Mouse (Mus musculus): ENCODE measurements at regions not wholly inside any gene's neighbourhood (a gene's known extent, or its start where the extent isn't known, plus 50 kb on each side); places are given as distances from the start of the nearest gene placed in this dataset.
"Not testable (repeated sequence)": the region's sequence is repeated elsewhere in the genome, so short reads cannot be mapped to it uniquely, and the experiment has no call there.

GRCm38 (mm10) chr7:75384506-75384911 lies 70.8 kb upstream of the Akap13 start:
- WGBS: 75% methylated on average over 8 of the region's 8 CpGs
- Histone ChIP-seq H3K36me3 (no peaks in the 10 kb centered on the region), H3K4me3 (no peak overlapping the region), H3K27me3 (no peaks in the 10 kb centered on the region), H3K4me2 (no peak overlapping the region), H3K4me1 (replicated peaks) (no peaks in the 10 kb centered on the region), H3K9me3 (no peaks in the 10 kb centered on the region), H3K27ac (replicated peaks) (no peak overlapping the region), H3K9ac (no peak overlapping the region)
- no peak for ATAC-seq (ENCODE audit: low FRiP score, low read depth)

DNA sequence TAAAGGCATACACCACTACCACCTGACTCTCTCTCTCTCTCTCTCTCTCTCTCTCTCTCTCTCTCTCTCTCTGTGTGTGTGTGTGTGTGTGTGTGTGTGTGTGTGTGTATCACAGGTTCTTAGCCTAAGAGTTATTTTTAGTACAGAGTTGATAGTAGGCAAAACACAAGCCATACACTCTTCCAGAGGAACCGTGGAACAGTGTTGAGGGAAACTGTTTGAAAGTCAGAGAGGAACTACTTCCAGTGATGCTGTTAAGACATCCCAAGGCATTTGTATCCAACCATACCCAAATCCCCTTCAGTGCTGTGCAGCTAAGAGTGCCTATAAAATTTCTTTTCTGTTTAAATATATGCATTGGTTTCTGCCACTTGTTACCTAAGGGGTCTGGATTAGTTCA lies 68.3 kb upstream of the Akap13 start:
- no peaks in the 10 kb centered on the region for H3K36me3 ChIP-seq
- H3K4me3 ChIP-seq: no peak overlapping the region
- no peaks in the 10 kb centered on the region for H3K27me3 ChIP-seq
- H3K4me2 ChIP-seq: no peak overlapping the region
- no peaks in the 10 kb centered on the region for H3K9me3 ChIP-seq
- WGBS: 76% methylated on average over 1 of the region's 1 CpGs
- ATAC-seq (ENCODE audit: low FRiP score, low read depth): no peak
- H3K27ac ChIP-seq (replicated peaks): no peak overlapping the region
- no peaks in the 10 kb centered on the region for H3K4me1 ChIP-seq (replicated peaks)
- no peak overlapping the region for H3K9ac ChIP-seq

GRCm38 (mm10) chr7:75387821-75388431 lies 67.4 kb upstream of the Akap13 start:
- Histone ChIP-seq H3K36me3 (no peaks in the 10 kb centered on the region), H3K4me2 (no peak overlapping the region), H3K27me3 (no peaks in the 10 kb centered on the region), H3K9ac (no peak overlapping the region), H3K4me1 (replicated peaks) (no peaks in the 10 kb centered on the region), H3K27ac (replicated peaks) (no peak overlapping the region), H3K4me3 (no peak overlapping the region), H3K9me3 (no peaks in the 10 kb centered on the region)
- 80% methylated on average over 6 of the region's 6 CpGs for WGBS
- no peak for ATAC-seq (ENCODE audit: low FRiP score, low read depth)

DNA sequence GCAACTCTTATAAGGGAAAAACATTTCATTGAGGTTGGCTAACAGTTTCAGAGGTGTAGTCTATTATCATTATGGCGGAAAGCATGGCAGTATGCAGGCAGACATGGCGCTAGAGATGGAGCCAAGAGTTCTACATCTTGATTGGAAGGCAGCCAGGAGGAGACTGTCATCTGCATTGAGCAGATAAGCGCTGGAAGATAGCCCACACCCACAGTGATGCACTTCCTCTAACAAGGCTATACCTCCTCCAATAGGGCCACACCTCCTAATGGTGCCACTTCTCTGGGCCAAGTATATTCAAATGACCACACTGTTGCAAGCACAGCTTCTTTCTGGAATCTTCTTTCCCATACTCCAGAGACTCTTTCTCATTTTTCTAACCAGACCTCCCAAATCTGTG lies 65.2 kb upstream of the Akap13 start:
- H3K4me3 ChIP-seq: no peak overlapping the region
- ATAC-seq (ENCODE audit: low FRiP score, low read depth): no peak
- 98% methylated on average over 3 of the region's 3 CpGs for WGBS
- H3K9me3 ChIP-seq: no peaks in the 10 kb centered on the region
- H3K4me1 ChIP-seq (replicated peaks): no peaks in the 10 kb centered on the region
- H3K9ac ChIP-seq: no peak overlapping the region
- no peaks in the 10 kb centered on the region for H3K36me3 ChIP-seq
- H3K27me3 ChIP-seq: no peaks in the 10 kb centered on the region
- no peak overlapping the region for H3K27ac ChIP-seq (replicated peaks)
- H3K4me2 ChIP-seq: no peak overlapping the region

GRCm38 (mm10) chr7:75392783-75393182 lies 62.6 kb upstream of the Akap13 start:
- 85% methylated on average over 3 of the region's 3 CpGs for WGBS
- H3K27ac ChIP-seq (replicated peaks): no peak overlapping the region
- ATAC-seq (ENCODE audit: low FRiP score, low read depth): no peak
- no peaks in the 10 kb centered on the region for H3K27me3 ChIP-seq
- H3K4me1 ChIP-seq (replicated peaks): no peaks in the 10 kb centered on the region
- H3K9me3 ChIP-seq: no peaks in the 10 kb centered on the region
- no peak overlapping the region for H3K4me2 ChIP-seq
- H3K9ac ChIP-seq: no peak overlapping the region
- no peak overlapping the region for H3K4me3 ChIP-seq
- no peaks in the 10 kb centered on the region for H3K36me3 ChIP-seq

DNA sequence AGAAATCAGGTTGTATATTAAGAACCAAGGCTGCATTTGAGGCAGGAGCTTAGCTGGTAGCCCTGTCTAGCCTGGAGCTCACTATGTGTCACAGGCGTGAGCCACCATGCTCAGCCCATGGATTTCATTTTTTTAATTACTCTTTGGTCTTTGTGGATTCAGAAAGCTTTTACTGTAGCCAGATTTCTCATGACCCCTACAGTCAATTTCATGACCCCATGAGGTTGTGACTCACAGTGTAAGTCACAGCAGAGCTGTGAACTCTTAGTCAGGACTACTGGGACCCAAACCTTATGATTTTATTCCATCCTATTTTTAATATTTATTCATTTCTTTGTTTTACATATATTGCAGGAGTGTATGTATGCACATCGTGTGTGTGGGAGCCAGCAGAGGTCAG lies 61.9 kb upstream of the Akap13 start:
- no peak for ATAC-seq (ENCODE audit: low FRiP score, low read depth)
- H3K9ac ChIP-seq: no peak overlapping the region
- H3K4me1 ChIP-seq (replicated peaks): no peaks in the 10 kb centered on the region
- no peak overlapping the region for H3K4me3 ChIP-seq
- H3K36me3 ChIP-seq: no peaks in the 10 kb centered on the region
- no peak overlapping the region for H3K27ac ChIP-seq (replicated peaks)
- H3K9me3 ChIP-seq: no peaks in the 10 kb centered on the region
- no peaks in the 10 kb centered on the region for H3K27me3 ChIP-seq
- WGBS: 89% methylated on average over 2 of the region's 2 CpGs
- no peak overlapping the region for H3K4me2 ChIP-seq

DNA sequence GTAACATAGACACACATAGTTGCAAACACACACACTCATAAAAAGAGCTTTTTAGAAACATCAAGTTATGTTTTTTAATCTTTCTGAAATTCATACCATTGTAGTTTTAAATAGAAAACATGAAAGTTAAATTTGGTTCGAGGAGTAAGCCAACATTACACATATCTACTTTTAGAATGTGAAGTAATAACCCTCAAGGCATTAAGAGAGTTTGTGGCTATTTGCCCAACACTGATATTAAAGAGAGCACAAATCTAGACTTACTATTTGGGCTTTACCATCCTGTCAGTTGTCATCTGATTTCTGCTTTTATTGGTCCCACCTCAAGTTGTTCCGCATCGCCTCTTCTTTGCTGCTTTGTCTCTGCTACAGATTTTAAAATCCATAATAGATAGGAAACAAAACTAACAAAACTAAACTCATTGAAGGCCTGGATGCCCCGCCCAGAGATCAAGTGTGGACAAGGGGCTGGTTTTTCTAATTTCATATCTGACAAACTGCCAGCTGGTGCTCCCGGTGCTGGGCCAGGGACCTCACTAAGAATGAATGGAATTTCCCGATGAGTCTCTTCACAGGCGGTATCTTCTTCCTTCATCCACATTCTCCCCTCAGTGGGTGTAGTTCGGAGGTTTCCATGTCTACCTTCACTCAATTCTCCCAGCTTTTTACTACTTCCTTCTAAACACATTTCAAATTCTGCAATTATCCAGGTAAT lies 60.3 kb upstream of the Akap13 start:
- ATAC-seq (ENCODE audit: low FRiP score, low read depth): no peak
- H3K4me3 ChIP-seq: no peak overlapping the region
- H3K9ac ChIP-seq: no peak overlapping the region
- no peaks in the 10 kb centered on the region for H3K9me3 ChIP-seq
- no peaks in the 10 kb centered on the region for H3K4me1 ChIP-seq (replicated peaks)
- H3K36me3 ChIP-seq: no peaks in the 10 kb centered on the region
- H3K27ac ChIP-seq (replicated peaks): no peak overlapping the region
- 78% methylated on average over 8 of the region's 8 CpGs for WGBS
- H3K27me3 ChIP-seq: no peaks in the 10 kb centered on the region
- no peak overlapping the region for H3K4me2 ChIP-seq

DNA sequence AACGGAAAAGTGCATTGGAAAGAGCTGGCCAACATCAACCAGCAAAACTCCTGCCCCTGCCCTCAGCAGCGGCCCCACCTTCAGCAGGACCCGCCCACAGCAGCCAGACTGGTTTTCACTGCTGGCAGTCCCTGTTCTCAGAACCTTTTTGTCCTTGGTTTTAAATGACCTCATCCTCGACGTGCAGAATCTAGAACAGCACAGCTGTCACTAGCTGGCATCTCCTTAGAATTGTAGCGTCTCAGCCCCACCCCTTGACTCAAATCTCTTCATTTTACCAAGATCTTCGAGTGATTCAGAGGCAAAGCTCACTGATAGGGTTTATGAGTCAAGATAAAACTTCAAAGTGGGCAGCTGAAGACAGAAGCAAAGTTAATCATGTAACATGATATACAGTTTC lies 57.8 kb upstream of the Akap13 start:
- H3K4me3 ChIP-seq: no peak overlapping the region
- no peak for ATAC-seq (ENCODE audit: low FRiP score, low read depth)
- no peaks in the 10 kb centered on the region for H3K9me3 ChIP-seq
- no peak overlapping the region for H3K27ac ChIP-seq (replicated peaks)
- no peaks in the 10 kb centered on the region for H3K36me3 ChIP-seq
- no peaks in the 10 kb centered on the region for H3K4me1 ChIP-seq (replicated peaks)
- no peak overlapping the region for H3K4me2 ChIP-seq
- H3K27me3 ChIP-seq: no peaks in the 10 kb centered on the region
- WGBS: 36% methylated on average over 7 of the region's 7 CpGs
- no peak overlapping the region for H3K9ac ChIP-seq

DNA sequence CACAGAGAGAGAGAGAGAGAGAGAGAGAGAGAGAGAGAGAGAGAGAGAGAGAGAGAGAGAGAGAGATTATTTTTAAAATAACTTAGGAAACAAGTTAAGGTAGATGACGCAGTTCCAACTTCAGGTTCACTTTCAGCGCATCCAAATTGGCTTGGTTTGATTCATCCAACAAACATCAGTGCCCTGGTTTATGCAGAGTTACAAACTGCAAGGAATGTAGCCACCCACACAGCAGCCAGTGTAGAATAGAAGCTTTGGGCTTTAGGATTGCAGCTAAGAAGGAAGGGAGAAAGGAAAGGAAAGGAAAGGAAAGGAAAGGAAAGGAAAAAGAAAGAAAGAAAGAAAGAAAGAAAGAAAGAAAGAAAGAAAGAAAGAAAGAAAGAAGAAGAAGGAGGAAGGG lies 56.9 kb upstream of the Akap13 start:
- not testable (repeated sequence) for H3K9ac ChIP-seq; H3K4me2 ChIP-seq; ATAC-seq (ENCODE audit: low FRiP score, low read depth); H3K9me3 ChIP-seq; H3K4me1 ChIP-seq (replicated peaks); H3K27ac ChIP-seq (replicated peaks); H3K36me3 ChIP-seq; H3K4me3 ChIP-seq; H3K27me3 ChIP-seq
- WGBS: 77% methylated on average over 2 of the region's 2 CpGs

- Histone ChIP-seq H3K36me3 (no peaks in the 10 kb centered on the region), H3K9ac (no peak overlapping the region), H3K9me3 (no peaks in the 10 kb centered on the region), H3K27me3 (no peaks in the 10 kb centered on the region), H3K4me3 (no peak overlapping the region), H3K27ac (replicated peaks) (no peak overlapping the region), H3K4me2 (no peak overlapping the region), H3K4me1 (replicated peaks) (no peaks in the 10 kb centered on the region)
- ATAC-seq (ENCODE audit: low FRiP score, low read depth): no peak
- WGBS: 62% methylated on average over 7 of the region's 7 CpGs
Measured at GRCm38 (mm10) chr7:75398904-75399724, 56.2 kb upstream of the Akap13 start.

DNA sequence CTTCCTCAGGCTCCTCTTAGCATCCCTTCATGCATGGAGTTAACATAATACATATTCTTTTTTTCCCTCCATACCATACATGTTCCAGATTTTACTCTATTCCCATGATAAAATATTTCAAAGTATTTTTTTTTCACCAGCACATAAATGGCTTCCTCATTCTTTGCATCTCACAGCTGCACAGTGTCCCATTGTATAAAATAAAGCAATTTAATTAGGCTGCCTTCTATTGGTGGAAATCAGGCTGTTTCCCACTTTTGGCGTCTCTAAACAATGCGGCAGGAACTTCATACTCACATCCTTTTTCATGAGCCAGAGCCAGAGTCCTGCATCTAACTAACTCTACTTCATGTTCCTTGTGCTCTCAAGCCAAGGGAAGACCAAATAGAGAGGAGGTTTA lies 54.9 kb upstream of the Akap13 start:
- no peak overlapping the region for H3K9ac ChIP-seq
- 82% methylated on average over 2 of the region's 2 CpGs for WGBS
- no peaks in the 10 kb centered on the region for H3K36me3 ChIP-seq
- no peak for ATAC-seq (ENCODE audit: low FRiP score, low read depth)
- H3K4me1 ChIP-seq (replicated peaks): no peaks in the 10 kb centered on the region
- no peaks in the 10 kb centered on the region for H3K9me3 ChIP-seq
- H3K4me3 ChIP-seq: no peak overlapping the region
- no peak overlapping the region for H3K4me2 ChIP-seq
- no peaks in the 10 kb centered on the region for H3K27me3 ChIP-seq
- H3K27ac ChIP-seq (replicated peaks): no peak overlapping the region

- Histone ChIP-seq H3K4me1 (replicated peaks) (no peaks in the 10 kb centered on the region), H3K9ac (no peak overlapping the region), H3K4me2 (no peak overlapping the region), H3K27me3 (no peaks in the 10 kb centered on the region), H3K9me3 (no peaks in the 10 kb centered on the region), H3K27ac (replicated peaks) (no peak overlapping the region), H3K36me3 (no peaks in the 10 kb centered on the region), H3K4me3 (no peak overlapping the region)
- ATAC-seq (ENCODE audit: low FRiP score, low read depth): no peak
- 90% methylated on average over 3 of the region's 3 CpGs for whole genome bisulfite sequencing
Measured at GRCm38 (mm10) chr7:75404955-75405354, 50.4 kb upstream of the Akap13 start.

Measured in hindbrain, embryonic 15.5 days (tissue).